Mouse (Mus musculus): ENCODE data around the gene Dhx58.

DNA sequence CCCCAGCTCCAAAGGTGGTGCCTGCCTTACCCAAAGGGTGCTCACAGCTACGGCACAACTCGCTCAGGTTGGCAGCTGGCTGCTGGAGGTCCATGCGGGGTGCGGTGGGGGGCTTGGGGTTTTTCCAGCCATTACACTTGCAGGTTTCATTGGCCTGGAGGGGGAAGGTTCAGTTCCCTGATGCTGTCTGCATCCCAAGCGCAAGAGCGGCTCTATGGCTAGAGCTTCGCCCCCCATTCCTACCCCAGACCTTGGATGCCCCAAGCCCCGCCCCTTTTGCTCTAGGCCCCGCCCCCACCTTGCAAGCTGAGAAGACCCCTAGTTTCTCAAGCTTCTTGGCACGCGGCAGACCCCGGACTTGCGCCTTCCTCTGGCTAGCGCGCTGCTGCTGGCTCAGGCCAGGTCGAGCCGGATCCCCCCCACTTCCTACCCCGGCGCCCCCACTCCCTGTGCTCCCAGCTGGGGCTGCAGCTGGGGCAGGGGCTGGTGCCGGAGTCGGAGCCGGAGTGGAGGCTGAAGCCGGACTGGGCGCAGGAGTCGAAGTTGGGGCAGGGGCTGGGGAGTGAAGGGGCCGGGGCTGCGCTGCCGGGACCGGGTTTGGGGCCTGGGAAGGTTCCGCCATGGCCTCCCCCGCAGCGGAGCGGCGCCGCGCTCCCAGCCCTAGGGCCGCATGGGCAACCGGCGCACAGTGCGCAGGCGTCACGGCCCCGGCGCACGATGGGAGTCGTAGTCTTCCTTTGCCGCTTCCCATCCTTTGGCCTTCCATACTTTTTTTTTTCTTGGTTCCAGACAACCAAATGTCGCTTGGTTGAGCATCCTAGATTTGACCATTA is 7.9 kb upstream of the Dhx58 start, which contains the start of gene Kat2a:
- TF ChIP-seq CTCF (IDR thresholded peaks at IDR 0.05; ENCODE audit: low read depth) (no peak), EP300 (optimal IDR thresholded peaks at IDR 0.05) (no peak)

All from stomach, postnatal 0 days (tissue).